Mouse (Mus musculus): Measurements from ENCODE around the gene Myl10. TPM values are rescaled to one million over a fixed set of nuclear protein-coding genes. Genes with fewer than 3 reads are reported as not detected.

Myl10 gene
- polyA plus RNA-seq (2017; shearing (Covaris generic)), result 0.81 TPM

DNA sequence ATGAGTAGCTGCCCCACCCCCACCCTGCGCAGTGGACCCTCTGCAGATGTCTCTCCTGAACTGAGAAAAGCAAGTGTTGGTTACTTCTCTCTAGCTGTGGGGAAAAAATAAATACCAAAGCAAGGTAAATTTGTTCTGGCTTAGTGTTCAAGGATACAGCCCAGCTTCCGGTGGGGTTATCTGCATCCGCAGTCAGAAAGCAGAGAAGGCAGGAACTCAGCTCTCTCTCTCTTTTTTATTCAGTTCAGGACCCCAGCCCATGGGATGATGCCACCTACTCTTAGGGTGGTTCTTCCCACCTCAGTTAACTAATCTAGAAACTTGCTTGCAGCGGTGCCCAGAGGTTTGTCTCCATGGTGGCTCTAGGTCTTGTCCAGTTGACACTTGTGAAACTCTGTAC, at the start of gene Myl10:
Myl10 (plus strand) TSS at position 363 of the 400 bp plus-strand sequence.

Other genes starting within 250 kb of the Myl10 start
- gene Cux1, start 125.7 kb upstream of the Myl10 start, polyA plus RNA-seq (2017; shearing (Covaris generic)), result 55.3 TPM
- not detected for gene Col26a1, start 190.1 kb downstream of the Myl10 start, polyA plus RNA-seq (2017; shearing (Covaris generic))
- 10.3 TPM for gene Ift22, start 215.0 kb downstream of the Myl10 start, polyA plus RNA-seq (2017; shearing (Covaris generic))

Data from activated CD4-positive, CD25-positive, alpha-beta regulatory T cell, adult 9 weeks (primary cell).